Mouse (Mus musculus): ENCODE measurements around the gene Pi4ka. TPM values are rescaled to one million over a fixed set of nuclear protein-coding genes. Genes with fewer than 3 reads are reported as not detected.

Pi4ka gene
- polyA plus RNA-seq, 1 experiment from 2014 or later: 51.0 TPM

GRCm38 (mm10) chr16:17292751-17293150, 113.4 kb downstream of the Pi4ka start:
- Histone ChIP-seq H3K27me3 (replicated peaks; ENCODE audit: control insufficient read depth, insufficient read depth, low read length) (no peaks in the 10 kb centered on the region), H3K36me3 (ENCODE audit: control insufficient read depth, insufficient read depth, low read length) (peaks cover 73% of the 10 kb centered on the region), H3K4me1 (ENCODE audit: control insufficient read depth, insufficient read depth, low read length) (no peaks in the 10 kb centered on the region), H3K9ac (ENCODE audit: low read length) (no peak overlapping the region), H3K4me2 (ENCODE audit: low read length) (no peak overlapping the region), H3K9me3 (replicated peaks; ENCODE audit: control insufficient read depth, low read length) (no peaks in the 10 kb centered on the region), H3K4me3 (ENCODE audit: low read depth, low read length) (no peak overlapping the region), H3K27ac (ENCODE audit: low read depth, low read length) (no peak overlapping the region)
- peak; percentile 72 for DNase-seq (ENCODE audit: low spot score)
- peak; percentile 42; the same call in 1 of the 2 replicates for ATAC-seq
- WGBS: 8% methylated on average over 2 of the region's 2 CpGs

GRCm38 (mm10) chr16:17291016-17291415, 115.1 kb downstream of the Pi4ka start:
- Histone ChIP-seq H3K9me3 (replicated peaks; ENCODE audit: control insufficient read depth, low read length) (no peaks in the 10 kb centered on the region), H3K27ac (ENCODE audit: low read depth, low read length) (no peak overlapping the region), H3K4me3 (ENCODE audit: low read depth, low read length) (no peak overlapping the region), H3K9ac (ENCODE audit: low read length) (no peak overlapping the region), H3K36me3 (ENCODE audit: control insufficient read depth, insufficient read depth, low read length) (peaks cover 67% of the 10 kb centered on the region), H3K4me1 (ENCODE audit: control insufficient read depth, insufficient read depth, low read length) (no peaks in the 10 kb centered on the region), H3K4me2 (ENCODE audit: low read length) (no peak overlapping the region), H3K27me3 (replicated peaks; ENCODE audit: control insufficient read depth, insufficient read depth, low read length) (no peaks in the 10 kb centered on the region)
- ATAC-seq (no peak), DNase-seq (ENCODE audit: low spot score) (no peak)
- 93% methylated on average over 2 of the region's 2 CpGs for WGBS

GRCm38 (mm10) chr16:17287103-17287502, 119.0 kb downstream of the Pi4ka start:
- Histone ChIP-seq H3K36me3 (ENCODE audit: control insufficient read depth, insufficient read depth, low read length) (peaks cover 75% of the 10 kb centered on the region), H3K27me3 (replicated peaks; ENCODE audit: control insufficient read depth, insufficient read depth, low read length) (no peaks in the 10 kb centered on the region), H3K4me3 (ENCODE audit: low read depth, low read length) (no peak overlapping the region), H3K4me1 (ENCODE audit: control insufficient read depth, insufficient read depth, low read length) (no peaks in the 10 kb centered on the region), H3K27ac (ENCODE audit: low read depth, low read length) (no peak overlapping the region), H3K9me3 (replicated peaks; ENCODE audit: control insufficient read depth, low read length) (no peaks in the 10 kb centered on the region), H3K4me2 (ENCODE audit: low read length) (no peak overlapping the region), H3K9ac (ENCODE audit: low read length) (no peak overlapping the region)
- DNase-seq (ENCODE audit: low spot score) (no peak), ATAC-seq (no peak)
- 97% methylated on average over 2 of the region's 2 CpGs for WGBS

- 73% methylated on average over 6 of the region's 6 CpGs for WGBS
- H3K4me2 ChIP-seq (ENCODE audit: low read length): no peak overlapping the region
- no peak for DNase-seq (ENCODE audit: low spot score)
- H3K4me1 ChIP-seq (ENCODE audit: control insufficient read depth, insufficient read depth, low read length): no peaks in the 10 kb centered on the region
- H3K9ac ChIP-seq (ENCODE audit: low read length): no peak overlapping the region
- no peaks in the 10 kb centered on the region for H3K9me3 ChIP-seq (replicated peaks; ENCODE audit: control insufficient read depth, low read length)
- no peak for ATAC-seq
- H3K36me3 ChIP-seq (ENCODE audit: control insufficient read depth, insufficient read depth, low read length): peaks cover 77% of the 10 kb centered on the region
- no peak overlapping the region for H3K4me3 ChIP-seq (ENCODE audit: low read depth, low read length)
- no peak overlapping the region for H3K27ac ChIP-seq (ENCODE audit: low read depth, low read length)
- H3K27me3 ChIP-seq (replicated peaks; ENCODE audit: control insufficient read depth, insufficient read depth, low read length): peaks cover 10% of the 10 kb centered on the region
Measured at GRCm38 (mm10) chr16:17283151-17283550, 123.0 kb downstream of the Pi4ka start.

GRCm38 (mm10) chr16:17280471-17280870, 125.6 kb downstream of the Pi4ka start:
- WGBS: 94% methylated on average over 11 of the region's 11 CpGs
- no peak overlapping the region for H3K27ac ChIP-seq (ENCODE audit: low read depth, low read length)
- H3K4me3 ChIP-seq (ENCODE audit: low read depth, low read length): no peak overlapping the region
- ATAC-seq: no peak
- no peak overlapping the region for H3K4me2 ChIP-seq (ENCODE audit: low read length)
- no peak for DNase-seq (ENCODE audit: low spot score)
- H3K9me3 ChIP-seq (replicated peaks; ENCODE audit: control insufficient read depth, low read length): no peaks in the 10 kb centered on the region
- peaks cover 27% of the 10 kb centered on the region for H3K27me3 ChIP-seq (replicated peaks; ENCODE audit: control insufficient read depth, insufficient read depth, low read length)
- no peak overlapping the region for H3K9ac ChIP-seq (ENCODE audit: low read length)
- H3K36me3 ChIP-seq (ENCODE audit: control insufficient read depth, insufficient read depth, low read length): peaks cover 58% of the 10 kb centered on the region
- H3K4me1 ChIP-seq (ENCODE audit: control insufficient read depth, insufficient read depth, low read length): peaks cover 18% of the 10 kb centered on the region

GRCm38 (mm10) chr16:17277342-17278211, 128.5 kb downstream of the Pi4ka start:
- H3K27ac ChIP-seq (ENCODE audit: low read depth, low read length): no peak overlapping the region
- H3K4me1 ChIP-seq (ENCODE audit: control insufficient read depth, insufficient read depth, low read length): peaks cover 18% of the 10 kb centered on the region
- peak overlapping the region; percentile 92 for H3K4me2 ChIP-seq (ENCODE audit: low read length)
- peak; percentile 40; the same call in 1 of the 2 replicates for ATAC-seq
- H3K36me3 ChIP-seq (ENCODE audit: control insufficient read depth, insufficient read depth, low read length): peaks cover 30% of the 10 kb centered on the region
- 4% methylated on average over 59 of the region's 61 CpGs for WGBS
- peak overlapping the region; percentile 66 for H3K9ac ChIP-seq (ENCODE audit: low read length)
- H3K9me3 ChIP-seq (replicated peaks; ENCODE audit: control insufficient read depth, low read length): no peaks in the 10 kb centered on the region
- H3K4me3 ChIP-seq (ENCODE audit: low read depth, low read length): peak overlapping the region; percentile 46
- peak; percentile 63 for DNase-seq (ENCODE audit: low spot score)
- H3K27me3 ChIP-seq (replicated peaks; ENCODE audit: control insufficient read depth, insufficient read depth, low read length): peaks cover 27% of the 10 kb centered on the region

GRCm38 (mm10) chr16:17276164-17277151, 129.7 kb downstream of the Pi4ka start:
- peaks cover 18% of the 10 kb centered on the region for H3K4me1 ChIP-seq (ENCODE audit: control insufficient read depth, insufficient read depth, low read length)
- H3K9me3 ChIP-seq (replicated peaks; ENCODE audit: control insufficient read depth, low read length): no peaks in the 10 kb centered on the region
- peak overlapping the region; percentile 66 for H3K9ac ChIP-seq (ENCODE audit: low read length)
- under 1% methylated on average over 61 of the region's 62 CpGs for WGBS
- peak overlapping the region; percentile 92 for H3K4me2 ChIP-seq (ENCODE audit: low read length)
- peaks cover 27% of the 10 kb centered on the region for H3K27me3 ChIP-seq (replicated peaks; ENCODE audit: control insufficient read depth, insufficient read depth, low read length)
- H3K27ac ChIP-seq (ENCODE audit: low read depth, low read length): peak overlapping the region; percentile 68
- ATAC-seq: peak; percentile 91
- DNase-seq (ENCODE audit: low spot score): peak; percentile 94
- peaks cover 19% of the 10 kb centered on the region for H3K36me3 ChIP-seq (ENCODE audit: control insufficient read depth, insufficient read depth, low read length)
- peak overlapping the region; percentile 46 for H3K4me3 ChIP-seq (ENCODE audit: low read depth, low read length)

GRCm38 (mm10) chr16:17275721-17276120, 130.4 kb downstream of the Pi4ka start, which contains the start of gene Tmem191c:
TSS of gene Tmem191c (plus strand) at chr16:17276077.
- WGBS: 56% methylated on average over 7 of the region's 7 CpGs
- ATAC-seq (0 out of 2 replicates have a peak, but pooled peaks have one; percentile 0), DNase-seq (ENCODE audit: low spot score) (no peak)
- H3K4me2 ChIP-seq (ENCODE audit: low read length): peak within 1 kb of the TSS; percentile 92
- peak within 1 kb of the TSS; percentile 68 for H3K27ac ChIP-seq (ENCODE audit: low read depth, low read length)
- H3K4me1 ChIP-seq (ENCODE audit: control insufficient read depth, insufficient read depth, low read length): peaks cover 18% of the 10 kb centered on the region
- H3K36me3 ChIP-seq (ENCODE audit: control insufficient read depth, insufficient read depth, low read length): peaks cover 12% of the 10 kb centered on the region
- H3K9me3 ChIP-seq (replicated peaks; ENCODE audit: control insufficient read depth, low read length): peaks cover 3% of the 10 kb centered on the region
- peak within 1 kb of the TSS; percentile 66 for H3K9ac ChIP-seq (ENCODE audit: low read length)
- peaks cover 27% of the 10 kb centered on the region for H3K27me3 ChIP-seq (replicated peaks; ENCODE audit: control insufficient read depth, insufficient read depth, low read length)
- peak within 1 kb of the TSS; percentile 46 for H3K4me3 ChIP-seq (ENCODE audit: low read depth, low read length)
